Mouse (Mus musculus) MEL (cell line): ENCODE data around the gene Mrpl33.
"Not testable (repeated sequence)": the region's sequence is repeated elsewhere in the genome, so short reads cannot be mapped to it uniquely, and the experiment has no call there.

Experiments
- CHD2 ChIP-seq: IDR thresholded peaks from 2 replicates; pipeline ENCODE4 v1.6.1; 2011; ENCODE audit warnings: low read length, improper control_type of control experiment
- CTCF ChIP-seq, 3 experiments: IDR thresholded peaks in 2 of 3; conservative IDR thresholded peaks in 1 of 3; 2 replicates each; pipeline ENCODE4 v1.5.1; 2011 to 2012; ENCODE audit warnings: low read length in 3 of 3, low read depth in 2 of 3, mild to moderate bottlenecking in 2 of 3, improper control_type of control experiment in 1 of 3, inconsistent platforms in 1 of 3, mixed read lengths in 1 of 3, moderate library complexity in 1 of 3; ENCODE audit not compliant: control insufficient read depth in 1 of 3, insufficient read depth in 1 of 3, poor library complexity in 1 of 3, severe bottlenecking in 1 of 3
- ELF1 ChIP-seq: IDR thresholded peaks from 2 replicates; pipeline ENCODE4 v1.6.1; 2014; ENCODE audit warnings: low read depth, mild to moderate bottlenecking, inconsistent platforms, low read length, improper control_type of control experiment, moderate library complexity
- EP300 ChIP-seq, 2 experiments: IDR thresholded peaks; 2 replicates each; pipeline ENCODE4 v1.6.1; 2011; ENCODE audit warnings: improper control_type of control experiment in 2 of 2, low read length in 2 of 2, low read depth in 1 of 2, mild to moderate bottlenecking in 1 of 2
- JUND ChIP-seq: IDR thresholded peaks from 2 replicates; pipeline ENCODE4 v1.6.1; 2011; ENCODE audit warnings: low read depth, mild to moderate bottlenecking, improper control_type of control experiment, low read length
- POLR2A ChIP-seq, 2 experiments: IDR thresholded peaks; 2 replicates each; pipeline ENCODE4 v1.6.1; 2011 to 2012; ENCODE audit warnings: low read length in 2 of 2, mild to moderate bottlenecking in 2 of 2, control low read depth in 1 of 2, improper control_type of control experiment in 1 of 2, low read depth in 1 of 2, moderate library complexity in 1 of 2; ENCODE audit not compliant: control insufficient read depth in 1 of 2, insufficient read depth in 1 of 2, poor library complexity in 1 of 2
- POLR2AphosphoS5 ChIP-seq: IDR thresholded peaks from 2 replicates; pipeline ENCODE4 v1.6.1; 2012; ENCODE audit warnings: low read depth, borderline replicate concordance, mild to moderate bottlenecking, inconsistent platforms, low read length, moderate library complexity, mixed read lengths
- USF1 ChIP-seq: IDR thresholded peaks from 2 replicates; pipeline ENCODE4 v1.6.1; 2014; ENCODE audit warnings: low read depth, mild to moderate bottlenecking, inconsistent platforms, low read length, improper control_type of control experiment, moderate library complexity

DNA sequence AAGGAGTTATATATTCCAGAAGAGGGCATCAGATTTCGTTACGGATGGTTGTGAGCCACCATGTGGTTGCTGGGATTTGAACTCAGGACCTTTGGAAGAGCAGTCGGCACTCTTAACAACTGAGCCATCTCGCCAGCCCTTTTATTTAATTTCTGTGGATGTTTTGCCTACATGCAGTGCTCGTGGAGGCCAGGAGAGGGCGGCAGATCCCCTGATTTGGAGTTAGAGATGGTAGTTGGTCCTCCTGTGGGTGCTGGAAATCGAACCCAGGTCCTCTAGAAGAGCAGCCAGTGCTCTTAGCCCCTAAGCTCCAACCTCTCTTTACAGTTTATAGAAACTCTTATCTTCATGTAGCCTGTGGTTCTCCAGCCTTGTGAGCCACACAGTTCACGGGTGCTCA lies 8.1 kb upstream of the Mrpl33 start:
- TF ChIP-seq CTCF (IDR thresholded peaks at IDR 0.05 in 2 of 3, conservative IDR thresholded peaks at IDR 0.05 in 1 of 3; ENCODE audit: control insufficient read depth in 1 of 3, insufficient read depth in 1 of 3, low read depth in 2 of 3, low read length in 3 of 3, poor library complexity in 1 of 3, severe bottlenecking in 1 of 3): peak; percentile 62 to 75 (median 70)
- not testable (repeated sequence) for TF ChIP-seq POLR2AphosphoS5; POLR2A (IDR thresholded peaks at IDR 0.05; ENCODE audit: control insufficient read depth in 1 of 2, insufficient read depth in 1 of 2, low read depth in 1 of 2, low read length in 2 of 2, poor library complexity in 1 of 2); USF1; JUND; CHD2; EP300 (IDR thresholded peaks at IDR 0.05; ENCODE audit: low read depth in 1 of 2, low read length in 2 of 2); ELF1
